Mouse (Mus musculus) lung, embryonic 14.5 days (tissue): Measurements from ENCODE around the gene Mogs. TPM values are rescaled to one million over a fixed set of nuclear protein-coding genes. Genes with fewer than 3 reads are reported as not detected.

Source experiments
- ATAC-seq: fragments of 200-750 bp; cut with Nextera tagmentation; 2 replicates; pipeline ENCODE4 v1.8.0; 2017; ENCODE audit warnings: mild to moderate bottlenecking, moderate TSS enrichment, moderate library complexity; ENCODE audit not compliant: insufficient read depth
- DNase-seq: peaks from one replicate; pipeline ENCODE4 v3.0.0-alpha.2; 2015
- H3K27ac ChIP-seq: fragments of 300-500 bp; sonication (generic); 2 replicates; pipeline ENCODE4 v1.5.1; 2014; ENCODE audit warnings: low read depth, mild to moderate bottlenecking, moderate library complexity
- H3K27me3 ChIP-seq: fragments of 300-500 bp; sonication (generic); 2 replicates; pipeline ENCODE4 v1.6.1; 2014; ENCODE audit warnings: low read length, control low read depth; ENCODE audit not compliant: insufficient read depth
- H3K36me3 ChIP-seq: fragments of 300-500 bp; sonication (generic); 2 replicates; pipeline ENCODE4 v1.6.1; 2014; ENCODE audit warnings: control low read depth; ENCODE audit not compliant: insufficient read depth
- H3K4me1 ChIP-seq: fragments of 300-500 bp; sonication (generic); 2 replicates; pipeline ENCODE4 v1.6.1; 2014; ENCODE audit warnings: antibody characterized with exemption, control low read depth; ENCODE audit not compliant: insufficient read depth
- H3K4me2 ChIP-seq: fragments of 300-500 bp; sonication (generic); 2 replicates; pipeline ENCODE4 v1.6.1; 2014; ENCODE audit warnings: mild to moderate bottlenecking
- H3K4me3 ChIP-seq: fragments of 300-500 bp; sonication (generic); 2 replicates; pipeline ENCODE4 v1.5.1; 2014; ENCODE audit warnings: low read depth, low read length
- H3K9ac ChIP-seq: fragments of 300-500 bp; sonication (generic); 2 replicates; pipeline ENCODE4 v1.6.1; 2014
- H3K9me3 ChIP-seq: fragments of 300-500 bp; sonication (generic); 2 replicates; pipeline ENCODE4 v1.6.1; 2016; ENCODE audit warnings: low read depth, low read length, control low read depth
- CTCF ChIP-seq: IDR thresholded peaks from 2 replicates; pipeline ENCODE4 v1.5.1; 2016; ENCODE audit warnings: antibody characterized with exemption, low read depth
- WGBS: fragments of 180-500 bp; shearing (Covaris S2); extraction: QIAGEN DNeasy Blood & Tissue Kit; methylation state at CpG from one replicate; pipeline ENCODE4 v1.1.7; 2014; 5-methylcytosine and 5-hydroxymethylcytosine counted together
- polyA plus RNA-seq: library from polyadenylated mRNA; unstranded; fragments of >200 nt; fragmentation: Nextera tagmentation; extraction: Ambion mirVana; gene quantifications from 2 replicates; pipeline ENCODE4 v1.2.1, GENCODE M21; 2014

The Mogs gene
- polyA plus RNA-seq, 1 experiment from 2014 or later: 66.6 TPM

- DNase-seq: peak; percentile 49
- H3K36me3 ChIP-seq: peaks cover 28% of the 10 kb centered on the region
- H3K9me3 ChIP-seq: no peaks in the 10 kb centered on the region
- H3K27me3 ChIP-seq: no peaks in the 10 kb centered on the region
- H3K4me3 ChIP-seq: peak overlapping the region; percentile 79
- no peak; the same call in 1 of the 2 replicates for ATAC-seq
- WGBS: 1% methylated on average over 49 of the region's 52 CpGs
- no peak for TF ChIP-seq CTCF
- peak overlapping the region; percentile 98 for H3K4me2 ChIP-seq
- H3K4me1 ChIP-seq: peaks cover 13% of the 10 kb centered on the region
- H3K27ac ChIP-seq: peak overlapping the region; percentile 98
- peak overlapping the region; percentile 88 for H3K9ac ChIP-seq
Measured at GRCm38 (mm10) chr6:83121863-83122710, 6.8 kb downstream of the Mogs start.

DNA sequence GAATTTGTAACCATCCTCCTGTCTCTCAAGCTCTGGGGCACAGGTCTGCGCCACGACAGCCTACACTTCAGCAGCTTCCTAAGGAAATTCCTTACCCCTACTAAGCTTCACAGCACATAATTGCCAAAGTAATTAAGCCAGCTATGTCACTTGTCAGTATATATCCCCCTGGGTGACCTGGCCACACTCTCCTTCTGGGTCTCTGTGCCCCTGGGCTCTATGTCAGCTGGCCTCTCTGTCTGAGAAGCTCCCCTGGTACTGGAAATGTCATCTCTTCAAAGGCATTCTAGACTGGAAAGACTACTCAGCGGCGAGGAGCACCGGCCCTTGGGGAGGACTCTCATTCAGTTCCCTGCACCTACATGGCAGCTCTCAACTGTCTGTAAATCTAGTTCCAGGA lies 7.7 kb downstream of the Mogs start:
- Histone ChIP-seq H3K27ac (peak overlapping the region; percentile 98; the same call in 1 of the 2 replicates), H3K4me3 (peak overlapping the region; percentile 79), H3K27me3 (no peaks in the 10 kb centered on the region), H3K4me2 (peak overlapping the region; percentile 98), H3K36me3 (peaks cover 19% of the 10 kb centered on the region), H3K4me1 (peaks cover 13% of the 10 kb centered on the region), H3K9me3 (no peaks in the 10 kb centered on the region), H3K9ac (peak overlapping the region; percentile 88)
- ATAC-seq (no peak), DNase-seq (no peak)
- WGBS: 73% methylated on average over 5 of the region's 5 CpGs
- TF ChIP-seq CTCF: no peak

- DNase-seq: peak; percentile 98
- Histone ChIP-seq H3K4me3 (peak overlapping the region; percentile 75), H3K27ac (peak overlapping the region; percentile 70; the same call in 1 of the 2 replicates), H3K4me1 (peaks cover 13% of the 10 kb centered on the region; the same call in 1 of the 2 replicates), H3K27me3 (no peaks in the 10 kb centered on the region), H3K9ac (peak overlapping the region; percentile 67), H3K36me3 (peaks cover 2% of the 10 kb centered on the region; the same call in 1 of the 2 replicates), H3K9me3 (no peaks in the 10 kb centered on the region), H3K4me2 (peak overlapping the region; percentile 94)
- under 1% methylated on average over 30 of the region's 30 CpGs for WGBS
- peak; percentile 2; the same call in 1 of the 2 replicates for ATAC-seq
- no peak for TF ChIP-seq CTCF
Measured at GRCm38 (mm10) chr6:83124851-83125312, 9.6 kb downstream of the Mogs start.

- WGBS: 19% methylated on average over 5 of the region's 5 CpGs
- no peaks in the 10 kb centered on the region for H3K9me3 ChIP-seq
- 0 out of 2 replicates have a peak, but pooled peaks cover 2% of the 10 kb centered on the region for H3K36me3 ChIP-seq
- no peak for TF ChIP-seq CTCF
- H3K4me1 ChIP-seq: peaks cover 10% of the 10 kb centered on the region; the same call in 1 of the 2 replicates
- peak within 1 kb of the TSS; percentile 75 for H3K4me3 ChIP-seq
- H3K27ac ChIP-seq: peak within 1 kb of the TSS; percentile 70; the same call in 1 of the 2 replicates
- ATAC-seq: no peak
- peak within 1 kb of the TSS; percentile 94 for H3K4me2 ChIP-seq
- DNase-seq: no peak
- H3K27me3 ChIP-seq: no peaks in the 10 kb centered on the region
- H3K9ac ChIP-seq: peak within 1 kb of the TSS; percentile 67
Measured at GRCm38 (mm10) chr6:83125331-83125730, 10.0 kb downstream of the Mogs start, which contains the start of gene Ino80b. TSS of gene Ino80b (minus strand) at chr6:83125431.

- H3K9ac ChIP-seq: no peak overlapping the region
- H3K4me2 ChIP-seq: no peak overlapping the region
- H3K36me3 ChIP-seq: 0 out of 2 replicates have a peak, but pooled peaks cover 2% of the 10 kb centered on the region
- no peaks in the 10 kb centered on the region for H3K9me3 ChIP-seq
- H3K4me3 ChIP-seq: no peak overlapping the region
- TF ChIP-seq CTCF: peak; percentile 18
- WGBS: 89% methylated on average over 5 of the region's 5 CpGs
- ATAC-seq (no peak), DNase-seq (no peak)
- no peak overlapping the region for H3K27ac ChIP-seq
- H3K4me1 ChIP-seq: peaks cover 13% of the 10 kb centered on the region
- H3K27me3 ChIP-seq: no peaks in the 10 kb centered on the region
Measured at GRCm38 (mm10) chr6:83127419-83127818, 12.1 kb downstream of the Mogs start.

- Histone ChIP-seq H3K9me3 (no peaks in the 10 kb centered on the region), H3K9ac (no peak overlapping the region), H3K4me1 (peaks cover 17% of the 10 kb centered on the region), H3K4me2 (0 out of 2 replicates have a peak overlapping the region, but pooled peaks have one; percentile 20), H3K4me3 (no peak overlapping the region), H3K27ac (peak overlapping the region; percentile 69; the same call in 1 of the 2 replicates), H3K27me3 (no peaks in the 10 kb centered on the region), H3K36me3 (no peaks in the 10 kb centered on the region)
- WGBS: 47% methylated on average over 6 of the region's 6 CpGs
- DNase-seq (no peak), ATAC-seq (no peak)
- no peak for TF ChIP-seq CTCF
Measured at GRCm38 (mm10) chr6:83131469-83132034, 16.3 kb downstream of the Mogs start.
